Mouse (Mus musculus) macrophage (primary cell): ENCODE measurements around the gene Cpped1. TPM values are rescaled to one million over a fixed set of nuclear protein-coding genes. Genes with fewer than 3 reads are reported as not detected.

Experiments
- H3K27ac ChIP-seq: fragments of 350-480 bp; formaldehyde crosslinking; 2 replicates; pipeline ENCODE4 v1.9.0; 2021
- H3K36me3 ChIP-seq: fragments of 350-480 bp; formaldehyde crosslinking; 2 replicates; pipeline ENCODE4 v1.9.0; 2021; ENCODE audit errors: inconsistent target
- H3K4me3 ChIP-seq: fragments of 350-480 bp; formaldehyde crosslinking; 2 replicates; pipeline ENCODE4 v1.9.0; 2021; ENCODE audit errors: inconsistent target
- H3K79me2 ChIP-seq: fragments of 350-480 bp; formaldehyde crosslinking; 2 replicates; pipeline ENCODE4 v1.9.0; 2021; ENCODE audit errors: inconsistent target
- WGBS: methylation state at CpG from one replicate; pipeline ENCODE4 v1.1.7; 2026; ENCODE audit warnings: inconsistent platforms; ENCODE audit not compliant: missing documents; 5-methylcytosine and 5-hydroxymethylcytosine counted together
- polyA plus RNA-seq: library from polyadenylated mRNA; stranded (reverse); fragments of 250-400 nt; gene quantifications from 3 replicates; pipeline ENCODE4 v1.2.4, GENCODE M21; 2018; ENCODE audit warnings: inconsistent platforms
- total RNA-seq, 78 experiments: library from RNA; depleted of rRNA; stranded (reverse); fragments of 250-400 nt; gene quantifications; 1 replicate in 9 of 78; 2 replicates in 24 of 78; 3 replicates in 43 of 78; 4 replicates in 2 of 78; pipeline ENCODE4 v1.2.4; 2018; ENCODE audit warnings: inconsistent platforms in 56 of 78

The Cpped1 gene
- 10 to 100 TPM in 21 of 26 experiments, 1 to 10 TPM in 5; 5.0 to 63.1 (median 35.7) TPM for total RNA-seq (2018; cell fraction: chromatin; rRNA removed)
- total RNA-seq (2018; cell fraction: cytosol; rRNA removed) = 10 to 100 TPM; 16.5 to 32.9 (median 27.0) TPM
- 10 to 100 TPM in 22 of 26 experiments, 1 to 10 TPM in 4; 7.9 to 51.1 (median 28.1) TPM for total RNA-seq (2018; cell fraction: nucleus; rRNA removed)
- 22.1 to 40.9 TPM (median 22.9 TPM) in 3 replicates for polyA plus RNA-seq

GRCm38 (mm10) chr16:11909035-11909591 lies at the start of gene Cpped1:
Cpped1 (minus strand) TSS chr16:11909445.
- Histone ChIP-seq H3K79me2 (peaks cover 49% of the 10 kb centered on the region), H3K4me3 (peak within 1 kb of the TSS; percentile 84), H3K36me3 (no peaks in the 10 kb centered on the region), H3K27ac (peak within 1 kb of the TSS; percentile 75)
- 1% methylated on average over 32 of the region's 32 CpGs for WGBS

DNA sequence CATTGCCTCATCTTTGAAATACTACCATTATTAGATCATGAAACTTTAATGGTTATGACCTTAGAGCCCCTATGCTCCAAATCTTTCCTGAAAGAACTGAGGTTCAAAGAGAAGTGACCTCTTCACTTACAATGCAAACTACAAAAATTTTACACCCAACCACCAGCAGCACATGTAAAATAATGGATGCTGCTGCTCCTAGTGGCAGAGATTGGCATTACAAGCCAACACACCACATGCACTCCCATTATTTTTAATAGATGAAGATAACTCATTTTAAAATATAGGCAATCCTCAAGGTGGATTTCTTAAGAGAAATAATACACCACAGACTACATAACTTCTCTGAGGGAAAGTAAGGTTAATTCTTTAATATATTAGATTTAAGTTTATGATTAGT lies 31.2 kb upstream of the Cpped1 start:
- Histone ChIP-seq H3K4me3 (no peak overlapping the region), H3K36me3 (no peaks in the 10 kb centered on the region), H3K79me2 (no peaks in the 10 kb centered on the region), H3K27ac (no peak overlapping the region)

GRCm38 (mm10) chr16:11910801-11911200 lies 1.6 kb upstream of the Cpped1 start:
- no peaks in the 10 kb centered on the region for H3K36me3 ChIP-seq
- peaks cover 32% of the 10 kb centered on the region for H3K79me2 ChIP-seq
- no peak overlapping the region for H3K27ac ChIP-seq
- no peak overlapping the region for H3K4me3 ChIP-seq
- 100% methylated on average over 3 of the region's 3 CpGs for WGBS

DNA sequence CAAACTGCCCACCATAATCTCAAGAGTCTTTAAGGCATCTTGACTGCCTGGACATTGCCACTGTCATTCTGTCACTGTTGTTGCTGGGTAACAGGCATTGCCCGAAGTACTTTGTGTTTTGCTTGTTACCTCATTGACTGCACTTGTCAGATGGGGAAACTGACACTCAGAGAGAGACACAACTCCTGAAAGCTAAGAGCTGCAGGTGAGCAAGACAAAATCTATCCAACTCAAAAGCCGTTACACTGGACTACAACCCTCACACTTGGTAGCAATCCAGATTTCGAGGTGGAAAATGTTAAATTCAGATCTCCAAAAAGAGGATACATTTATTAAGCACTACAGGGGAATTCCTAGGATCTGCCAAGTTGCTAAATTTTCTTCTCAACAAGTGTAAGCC lies 572 bp upstream of the Cpped1 start:
- Histone ChIP-seq H3K36me3 (no peaks in the 10 kb centered on the region), H3K27ac (no peak overlapping the region), H3K4me3 (no peak overlapping the region; the same call in 1 of the 2 replicates), H3K79me2 (peaks cover 42% of the 10 kb centered on the region)
- 92% methylated on average over 3 of the region's 3 CpGs for WGBS

GRCm38 (mm10) chr16:11908461-11909014 lies 707 bp downstream of the Cpped1 start:
- Histone ChIP-seq H3K36me3 (no peaks in the 10 kb centered on the region), H3K27ac (peak overlapping the region; percentile 75), H3K79me2 (peaks cover 55% of the 10 kb centered on the region), H3K4me3 (peak overlapping the region; percentile 84)
- 30% methylated on average over 10 of the region's 11 CpGs for WGBS

- 89% methylated on average over 4 of the region's 4 CpGs for WGBS
Observed at GRCm38 (mm10) chr16:11907816-11908215, 1.4 kb downstream of the Cpped1 start.

DNA sequence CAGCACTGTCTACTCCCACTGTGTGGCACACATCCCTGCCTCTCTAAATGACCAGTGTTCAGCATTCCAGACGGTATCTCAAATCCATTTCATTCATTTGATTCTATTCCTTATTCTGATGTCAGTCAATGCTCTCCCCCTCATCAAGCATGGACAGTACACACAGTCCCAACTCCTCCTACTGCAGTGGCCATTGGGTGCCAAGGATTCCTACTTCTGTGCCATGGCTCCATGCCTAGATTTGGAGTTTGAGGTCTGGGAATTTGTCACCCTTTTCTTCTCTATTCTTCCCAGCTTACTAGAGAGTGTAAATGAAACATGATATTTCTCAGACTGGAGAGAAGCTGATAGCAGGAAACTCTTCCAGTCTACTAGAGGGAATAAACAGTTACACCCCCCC lies 2.3 kb downstream of the Cpped1 start:
- WGBS = 90% methylated on average over 1 of the region's 1 CpGs
- Histone ChIP-seq H3K4me3 (no peak overlapping the region), H3K27ac (no peak overlapping the region), H3K79me2 (peaks cover 67% of the 10 kb centered on the region), H3K36me3 (no peaks in the 10 kb centered on the region)

More at GRCm38 (mm10) chr16:11907816-11908215, 1.4 kb downstream of the Cpped1 start:
- Histone ChIP-seq H3K79me2 (peaks cover 58% of the 10 kb centered on the region), H3K4me3 (peak overlapping the region; percentile 84), H3K36me3 (no peaks in the 10 kb centered on the region), H3K27ac (no peak overlapping the region)

- H3K36me3 ChIP-seq = no peaks in the 10 kb centered on the region; the same call in 1 of the 2 replicates
- H3K79me2 ChIP-seq = peaks cover 84% of the 10 kb centered on the region
- 92% methylated on average over 4 of the region's 4 CpGs for WGBS
Observed at GRCm38 (mm10) chr16:11905216-11905615, 4.0 kb downstream of the Cpped1 start.

DNA sequence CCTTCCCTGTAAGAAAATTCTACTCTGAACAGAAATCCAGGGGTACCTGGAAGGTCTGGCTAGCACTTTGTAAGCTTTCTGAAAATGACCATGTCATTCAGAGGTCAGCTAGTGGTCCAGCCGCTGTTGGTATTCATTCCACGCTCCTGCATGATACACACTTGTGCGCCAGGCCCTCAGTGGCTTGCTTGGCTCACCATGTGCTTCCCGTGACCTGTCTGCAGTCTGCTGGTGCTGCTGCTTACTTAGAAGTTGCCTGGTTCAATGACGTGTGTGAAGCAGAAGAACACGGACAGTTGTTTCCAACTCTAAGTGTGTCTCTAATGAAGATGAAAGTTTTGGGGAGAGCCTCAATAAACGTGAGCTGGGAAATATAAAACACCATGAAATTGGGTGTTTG lies 7.2 kb downstream of the Cpped1 start:
- H3K4me3 ChIP-seq = no peak overlapping the region
- 96% methylated on average over 7 of the region's 7 CpGs for WGBS
- peaks cover 72% of the 10 kb centered on the region for H3K79me2 ChIP-seq
- no peak overlapping the region for H3K27ac ChIP-seq
- H3K36me3 ChIP-seq = no peaks in the 10 kb centered on the region; the same call in 1 of the 2 replicates

More at GRCm38 (mm10) chr16:11905216-11905615, 4.0 kb downstream of the Cpped1 start:
- H3K4me3 ChIP-seq = no peak overlapping the region
- H3K27ac ChIP-seq = no peak overlapping the region

DNA sequence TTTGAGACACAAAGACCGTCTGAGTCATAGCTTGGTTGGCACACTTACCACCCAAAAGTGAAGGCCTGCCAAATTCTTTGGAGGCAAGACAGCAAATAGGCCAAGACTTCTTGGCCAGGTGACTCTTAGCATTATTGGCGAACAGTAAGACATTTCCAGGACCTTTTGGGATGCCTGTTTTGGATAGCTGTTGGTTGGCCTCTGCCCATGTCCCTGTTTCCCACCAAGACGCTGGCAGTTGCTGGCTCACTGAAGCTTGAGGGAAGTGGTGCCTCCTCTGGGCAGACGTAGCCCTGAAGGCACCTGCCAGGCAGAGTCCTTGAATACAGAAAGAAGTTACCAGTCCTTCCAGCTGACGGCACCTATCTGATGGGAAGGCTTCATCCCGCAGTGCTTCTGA lies 8.9 kb downstream of the Cpped1 start:
- peaks cover 55% of the 10 kb centered on the region for H3K79me2 ChIP-seq
- H3K4me3 ChIP-seq = no peak overlapping the region
- WGBS = 88% methylated on average over 6 of the region's 6 CpGs
- H3K27ac ChIP-seq = no peak overlapping the region
- no peaks in the 10 kb centered on the region; the same call in 1 of the 2 replicates for H3K36me3 ChIP-seq

GRCm38 (mm10) chr16:11896411-11896810 lies 12.8 kb downstream of the Cpped1 start:
- whole genome bisulfite sequencing = 95% methylated on average over 5 of the region's 5 CpGs
- Histone ChIP-seq H3K79me2 (peaks cover 20% of the 10 kb centered on the region), H3K36me3 (no peaks in the 10 kb centered on the region; the same call in 1 of the 2 replicates), H3K27ac (no peak overlapping the region), H3K4me3 (no peak overlapping the region)

GRCm38 (mm10) chr16:11894877-11895276 lies 14.4 kb downstream of the Cpped1 start:
- Histone ChIP-seq H3K36me3 (no peaks in the 10 kb centered on the region; the same call in 1 of the 2 replicates), H3K79me2 (peaks cover 5% of the 10 kb centered on the region; the same call in 1 of the 2 replicates), H3K4me3 (no peak overlapping the region), H3K27ac (no peak overlapping the region)
- 100% methylated on average over 3 of the region's 3 CpGs for WGBS

- Histone ChIP-seq H3K79me2 (no peaks in the 10 kb centered on the region), H3K4me3 (no peak overlapping the region), H3K36me3 (peaks cover 28% of the 10 kb centered on the region), H3K27ac (no peak overlapping the region)
- WGBS = 96% methylated on average over 3 of the region's 3 CpGs
Observed at GRCm38 (mm10) chr16:11890186-11890585, 19.1 kb downstream of the Cpped1 start.

- Histone ChIP-seq H3K4me3 (no peak overlapping the region), H3K36me3 (peaks cover 33% of the 10 kb centered on the region), H3K27ac (no peak overlapping the region), H3K79me2 (no peaks in the 10 kb centered on the region)
- 86% methylated on average over 3 of the region's 3 CpGs for WGBS
Observed at GRCm38 (mm10) chr16:11889741-11890140, 19.5 kb downstream of the Cpped1 start.

GRCm38 (mm10) chr16:11881795-11882194 lies 27.4 kb downstream of the Cpped1 start:
- Histone ChIP-seq H3K79me2 (no peaks in the 10 kb centered on the region), H3K4me3 (no peak overlapping the region), H3K27ac (no peak overlapping the region), H3K36me3 (peaks cover 37% of the 10 kb centered on the region)
- 93% methylated on average over 6 of the region's 6 CpGs for WGBS
